Mouse (Mus musculus) B cell, adult 67 days (primary cell): ENCODE measurements around the gene Olfr1029. TPM values are rescaled to one million over a fixed set of nuclear protein-coding genes. Genes with fewer than 3 reads are reported as not detected.

ENCODE experiments used
- total RNA-seq, 2 experiments: library from RNA; stranded (reverse); gene quantifications; 4 replicates each; pipeline ENCODE4 v1.2.4; 2023

Gene Olfr1029
- total RNA-seq = not detected

DNA sequence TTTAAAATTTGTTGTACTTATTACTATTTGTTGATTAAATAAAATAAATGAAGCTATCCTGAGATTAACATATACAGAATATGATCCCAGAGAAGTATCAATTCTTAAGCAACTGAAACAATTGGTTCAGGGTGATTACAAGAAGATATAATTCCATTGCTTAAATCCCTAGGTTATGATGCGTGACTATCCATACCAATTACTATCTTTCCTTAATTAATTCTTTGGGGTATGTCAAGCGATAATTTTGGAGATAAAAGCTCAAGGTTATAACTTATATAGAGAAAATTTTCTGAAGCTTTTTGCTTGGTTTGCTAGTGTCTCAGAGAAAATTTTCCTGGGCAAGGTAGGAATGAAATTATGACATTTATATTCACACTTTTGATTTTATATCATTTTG is at the start of gene Olfr1029:
Gene Olfr1029 (plus strand): TSS at position 301 of the 400 bp plus-strand sequence.

GRCm38 (mm10) chr2:85950137-85950536 is 23.6 kb upstream of the Olfr1029 start, which contains the start of gene Olfr1028:
TSS of gene Olfr1028 (plus strand) at chr2:85950437.

GRCm38 (mm10) chr2:85978976-85979375 is 5.3 kb downstream of the Olfr1029 start, which contains the start of gene Olfr1030:
TSS of gene Olfr1030 (plus strand) at chr2:85979276.

GRCm38 (mm10) chr2:85990004-85990403 is 16.3 kb downstream of the Olfr1029 start, which contains the start of gene Olfr1031:
TSS of gene Olfr1031 (plus strand) at chr2:85990304.

DNA sequence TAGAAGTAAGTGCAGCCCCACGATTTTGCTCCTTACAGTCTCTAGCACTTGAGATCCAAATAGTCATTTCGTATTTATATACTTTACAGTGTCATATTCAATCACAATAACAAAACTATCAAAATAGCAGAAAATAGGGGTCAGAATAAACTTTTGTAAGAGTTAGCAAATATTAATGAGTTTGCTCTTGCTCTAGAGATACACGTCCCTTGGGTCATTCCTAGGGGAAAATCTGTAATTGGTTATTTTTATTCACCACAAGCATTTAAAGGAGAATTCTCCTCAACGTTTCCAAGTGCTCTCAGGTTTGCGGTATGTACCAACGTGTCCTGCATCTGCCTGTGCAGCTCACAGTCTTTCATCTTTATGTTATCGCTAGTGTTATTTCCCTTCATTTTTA is 31.5 kb downstream of the Olfr1029 start, which contains the start of gene Olfr1032:
Gene Olfr1032 (plus strand): TSS at position 301 of the 400 bp plus-strand sequence.

GRCm38 (mm10) chr2:86020406-86020805 is 46.7 kb downstream of the Olfr1029 start, which contains the start of gene Olfr1033:
TSS of gene Olfr1033 (plus strand) at chr2:86020633.

Other genes with a start within 250 kb of the Olfr1029 start
- gene Olfr1012, start 211.1 kb upstream of the Olfr1029 start, total RNA-seq = not detected
- not detected for gene Olfr1013, start 206.8 kb upstream of the Olfr1029 start, total RNA-seq
- not detected for gene Olfr1014, start 201.2 kb upstream of the Olfr1029 start, total RNA-seq
- not detected for gene Olfr1015, start 191.9 kb upstream of the Olfr1029 start, total RNA-seq
- not detected for gene Olfr1016, start 171.4 kb upstream of the Olfr1029 start, total RNA-seq
- gene Olfr1018, start 155.4 kb upstream of the Olfr1029 start, total RNA-seq = not detected
- not detected for gene Olfr1019, start 128.4 kb upstream of the Olfr1029 start, total RNA-seq
- gene Olfr1020, start 126.9 kb upstream of the Olfr1029 start, total RNA-seq = not detected
- not detected for gene Olfr1022, start 105.3 kb upstream of the Olfr1029 start, total RNA-seq
- not detected for gene Olfr1023, start 88.3 kb upstream of the Olfr1029 start, total RNA-seq
- gene Olfr1024, start 68.8 kb upstream of the Olfr1029 start, total RNA-seq = not detected
- not detected for gene Olfr1025-ps1, start 58.7 kb upstream of the Olfr1029 start, total RNA-seq
- gene Olfr1026, start 52.3 kb upstream of the Olfr1029 start, total RNA-seq = not detected
- not detected for gene Olfr1028, start 23.5 kb upstream of the Olfr1029 start, total RNA-seq
- gene Olfr1030, start 5.4 kb downstream of the Olfr1029 start, total RNA-seq = not detected
- not detected for gene Olfr1031, start 16.4 kb downstream of the Olfr1029 start, total RNA-seq
- not detected for gene Olfr1032, start 31.6 kb downstream of the Olfr1029 start, total RNA-seq
- gene Olfr1033, start 46.7 kb downstream of the Olfr1029 start, total RNA-seq = not detected
- gene Olfr1034, start 72.0 kb downstream of the Olfr1029 start, total RNA-seq = not detected
- not detected for gene Olfr1036, start 100.1 kb downstream of the Olfr1029 start, total RNA-seq
- gene Olfr1037, start 113.5 kb downstream of the Olfr1029 start, total RNA-seq = not detected
- gene Olfr1039, start 162.0 kb downstream of the Olfr1029 start, total RNA-seq = not detected
- not detected for gene Olfr1040, start 172.8 kb downstream of the Olfr1029 start, total RNA-seq
- gene Olfr1042, start 187.9 kb downstream of the Olfr1029 start, total RNA-seq = not detected
- gene Olfr1043, start 193.6 kb downstream of the Olfr1029 start, total RNA-seq = not detected
- not detected for gene Olfr1044, start 203.9 kb downstream of the Olfr1029 start, total RNA-seq
- not detected for gene Olfr52, start 211.8 kb downstream of the Olfr1029 start, total RNA-seq
- not detected for gene Olfr1045, start 229.1 kb downstream of the Olfr1029 start, total RNA-seq
- gene Olfr1046, start 245.4 kb downstream of the Olfr1029 start, total RNA-seq = not detected